Mouse (Mus musculus) brain, embryonic 14.5 days (tissue): ENCODE measurements around the gene Magi2.

Experiments used
- CTCF ChIP-seq: fragments of 200-500 bp; IDR thresholded peaks from 2 replicates; pipeline ENCODE4 v1.5.1; 2012; ENCODE audit warnings: inconsistent platforms, mild to moderate bottlenecking, moderate library complexity, borderline replicate concordance; ENCODE audit not compliant: insufficient read depth, insufficient read length; ENCODE audit errors: extremely low read depth
- POLR2A ChIP-seq: fragments of 200-500 bp; IDR thresholded peaks from 2 replicates; pipeline ENCODE4 v1.6.1; 2012; ENCODE audit warnings: mild to moderate bottlenecking, inconsistent platforms, borderline replicate concordance; ENCODE audit not compliant: poor library complexity, insufficient read depth, insufficient read length, severe bottlenecking; ENCODE audit errors: extremely low read depth

DNA sequence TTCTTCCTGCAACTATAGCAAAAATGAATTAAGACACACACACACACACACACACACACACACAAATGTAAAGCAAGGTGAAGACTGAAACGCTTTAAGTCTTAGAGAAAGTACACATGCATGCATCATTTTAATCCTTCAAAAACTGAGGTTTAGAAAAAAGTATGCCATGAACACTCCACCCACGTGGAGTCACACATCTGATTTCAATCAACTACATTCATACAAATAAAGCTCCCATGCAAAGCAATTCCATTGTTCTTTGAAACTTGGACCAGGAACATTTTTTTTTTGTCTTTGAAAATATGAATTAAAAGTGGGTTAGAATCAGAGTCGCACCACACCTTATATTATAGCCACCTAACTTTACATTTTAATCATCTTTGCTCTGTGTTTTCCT, 1032.9 kb downstream of the Magi2 start:
- TF ChIP-seq CTCF, result no peak
- no peak for TF ChIP-seq POLR2A
